Mouse (Mus musculus) heart, adult 2 months (tissue): ENCODE data around the gene Gabarap. TPM values are rescaled to one million over a fixed set of nuclear protein-coding genes. Genes with fewer than 3 reads are reported as not detected.
"Not testable (repeated sequence)": the region's sequence is repeated elsewhere in the genome, so short reads cannot be mapped to it uniquely, and the experiment has no call there.

Source experiments
- DNase-seq, 2 experiments: peaks; one replicate each; pipeline ENCODE4 v3.0.0; 2021
- H3K27ac ChIP-seq: fragments of 200-600 bp; 2 replicates; pipeline ENCODE4 v1.8.1; 2022
- H3K27me3 ChIP-seq: fragments of 200-500 bp; 2 replicates; pipeline ENCODE4 v1.6.1; 2012; ENCODE audit warnings: mild to moderate bottlenecking, low read length, inconsistent platforms, mixed read lengths; ENCODE audit not compliant: control insufficient read depth, insufficient read depth
- H3K36me3 ChIP-seq: fragments of 200-500 bp; 2 replicates; pipeline ENCODE4 v1.6.1; 2012; ENCODE audit warnings: low read length, inconsistent platforms; ENCODE audit not compliant: control insufficient read depth, insufficient read depth
- H3K4me1 ChIP-seq: fragments of 200-500 bp; 2 replicates; pipeline ENCODE4 v1.6.1; 2011; ENCODE audit warnings: low read length; ENCODE audit not compliant: control insufficient read depth, insufficient read depth
- H3K4me3 ChIP-seq: fragments of 200-600 bp; 2 replicates; pipeline ENCODE4 v1.8.1; 2022
- H3K79me2 ChIP-seq: fragments of 200-500 bp; replicated peaks from 2 replicates; pipeline ENCODE4 v1.6.1; 2012; ENCODE audit warnings: mild to moderate bottlenecking, inconsistent platforms, low read length, moderate library complexity, mixed read lengths; ENCODE audit not compliant: control insufficient read depth, insufficient read depth
- H3K9ac ChIP-seq: fragments of 200-500 bp; 2 replicates; pipeline ENCODE4 v1.6.1; 2012; ENCODE audit warnings: low read depth, mild to moderate bottlenecking, control low read depth, inconsistent platforms, low read length, mixed read lengths
- CTCF ChIP-seq: fragments of 200-600 bp; IDR thresholded peaks from 2 replicates; pipeline ENCODE4 v1.8.1; 2022; ENCODE audit warnings: antibody characterized with exemption, mild to moderate bottlenecking, moderate library complexity
- EP300 ChIP-seq: fragments of 200-500 bp; IDR thresholded peaks from 2 replicates; pipeline ENCODE4 v1.6.1; 2011; ENCODE audit warnings: low read depth, low read length, control low read depth; ENCODE audit not compliant: insufficient read depth
- POLR2A ChIP-seq: fragments of 200-500 bp; IDR thresholded peaks from 2 replicates; pipeline ENCODE4 v1.6.1; 2011; ENCODE audit warnings: mild to moderate bottlenecking, low read depth, low read length, control low read depth; ENCODE audit not compliant: insufficient read depth
- WGBS: fragments of 180-500 bp; shearing (Covaris S2); methylation state at CpG from one replicate; pipeline ENCODE4 v1.1.7; 2018; 5-methylcytosine and 5-hydroxymethylcytosine counted together
- intact Hi-C: fragments of 180-260 bp; cut with DNase I; formaldehyde crosslinking; loops from one replicate; pipeline ENCODE4 v1.15.1; 2025
- polyA plus RNA-seq: library from polyadenylated mRNA; depleted of rRNA; stranded (reverse); fragments of >200 nt; gene quantifications from 2 replicates; pipeline ENCODE4 v1.2.3, GENCODE M21; 2012
- total RNA-seq, 2 experiments: library from RNA; stranded (reverse); gene quantifications; 2 replicates each; pipeline ENCODE4 v1.2.3; 2021

Gene Gabarap
- total and polyA plus RNA-seq, 3 experiments = 284 to 469 (median 340) TPM

DNA sequence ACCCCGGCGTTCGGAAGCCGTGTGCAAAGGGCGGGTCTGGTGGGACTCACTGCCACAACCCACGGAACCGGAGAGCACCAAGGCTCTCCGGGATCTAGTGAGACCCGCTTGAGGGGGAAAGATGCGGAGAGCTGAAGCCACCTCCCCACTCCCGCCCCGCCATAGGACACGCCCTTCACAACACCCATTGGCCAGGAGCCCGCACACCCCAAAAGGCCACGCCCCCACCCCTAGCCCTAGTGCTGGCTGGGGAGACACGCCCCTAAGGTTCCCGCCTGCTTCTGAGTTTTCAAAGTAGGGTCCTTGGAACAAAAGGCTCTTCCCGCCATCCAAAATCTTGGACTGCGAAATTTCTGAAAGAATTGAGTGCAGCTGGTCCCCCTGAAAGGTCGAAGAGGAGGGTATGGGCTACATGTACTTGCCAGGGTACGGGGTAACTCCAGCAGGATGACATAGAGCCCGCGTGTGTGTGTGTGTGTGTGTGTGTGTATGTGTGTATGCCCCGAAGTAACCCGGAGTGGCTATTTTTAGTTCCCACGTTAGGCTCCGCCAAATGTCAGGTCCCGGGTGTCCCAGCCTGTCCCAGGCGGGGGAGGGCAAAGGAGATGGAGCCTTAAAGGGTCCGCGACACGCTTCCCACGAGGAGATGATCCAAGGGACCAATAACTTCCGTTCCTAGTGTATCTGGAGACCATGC is 42.7 kb upstream of the Gabarap start, which contains the start of gene Slc2a4:
TSS of gene Slc2a4 (minus strand) at position 123 of the 697 bp plus-strand sequence.
- Histone ChIP-seq H3K9ac (peak within 1 kb of the TSS; percentile 75), H3K79me2 (no peaks in the 10 kb centered on the region), H3K27ac (peak within 1 kb of the TSS; percentile 97), H3K36me3 (peaks cover 4% of the 10 kb centered on the region; the same call in 1 of the 2 replicates), H3K27me3 (no peaks in the 10 kb centered on the region), H3K4me3 (peak within 1 kb of the TSS; percentile 48), H3K4me1 (no peaks in the 10 kb centered on the region; the same call in 1 of the 2 replicates)
- no peak for TF ChIP-seq CTCF
- peak; percentile 68 for TF ChIP-seq EP300
- peak; percentile 91 for TF ChIP-seq POLR2A
- 1% methylated on average over 34 of the region's 34 CpGs for WGBS
- intact Hi-C loops = no loop called here
- peak; percentile 92 for DNase-seq

DNA sequence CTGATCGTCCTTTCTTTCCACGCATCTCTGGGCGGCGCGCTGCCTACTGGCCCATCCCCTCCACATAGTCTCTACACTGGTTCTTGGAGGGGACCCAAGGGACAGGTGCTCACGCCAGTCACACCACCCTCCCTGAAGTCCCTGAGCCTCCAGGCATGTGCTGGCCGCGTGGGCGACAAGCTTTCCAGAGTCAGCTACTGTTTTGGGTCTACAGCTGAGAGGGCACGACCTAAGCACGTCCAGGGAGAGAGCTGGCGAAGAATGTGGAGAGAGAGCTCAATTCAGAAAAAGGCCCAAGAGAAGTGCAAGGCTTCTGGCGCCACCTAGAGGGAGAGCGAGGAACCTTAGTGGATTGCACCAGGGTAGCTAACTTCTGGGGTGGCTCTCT is 42.2 kb upstream of the Gabarap start:
- TF ChIP-seq POLR2A = no peak
- TF ChIP-seq EP300 = peak; percentile 95
- peak; percentile 97; the same call in 1 of the 2 replicates for TF ChIP-seq CTCF
- H3K79me2 ChIP-seq = no peaks in the 10 kb centered on the region
- peak overlapping the region; percentile 48 for H3K4me3 ChIP-seq
- intact Hi-C loops = loop anchor here (1.0 kb wide), 2 partner anchors 14 to 68 kb away; no protein-coding TSS in a partner anchor
- peak overlapping the region; percentile 13 for H3K9ac ChIP-seq
- no peaks in the 10 kb centered on the region for H3K27me3 ChIP-seq
- DNase-seq = peak; percentile 88 to 89
- peaks cover 4% of the 10 kb centered on the region; the same call in 1 of the 2 replicates for H3K36me3 ChIP-seq
- WGBS = under 1% methylated on average over 14 of the region's 14 CpGs
- no peaks in the 10 kb centered on the region; the same call in 1 of the 2 replicates for H3K4me1 ChIP-seq
- H3K27ac ChIP-seq = peak overlapping the region; percentile 97

DNA sequence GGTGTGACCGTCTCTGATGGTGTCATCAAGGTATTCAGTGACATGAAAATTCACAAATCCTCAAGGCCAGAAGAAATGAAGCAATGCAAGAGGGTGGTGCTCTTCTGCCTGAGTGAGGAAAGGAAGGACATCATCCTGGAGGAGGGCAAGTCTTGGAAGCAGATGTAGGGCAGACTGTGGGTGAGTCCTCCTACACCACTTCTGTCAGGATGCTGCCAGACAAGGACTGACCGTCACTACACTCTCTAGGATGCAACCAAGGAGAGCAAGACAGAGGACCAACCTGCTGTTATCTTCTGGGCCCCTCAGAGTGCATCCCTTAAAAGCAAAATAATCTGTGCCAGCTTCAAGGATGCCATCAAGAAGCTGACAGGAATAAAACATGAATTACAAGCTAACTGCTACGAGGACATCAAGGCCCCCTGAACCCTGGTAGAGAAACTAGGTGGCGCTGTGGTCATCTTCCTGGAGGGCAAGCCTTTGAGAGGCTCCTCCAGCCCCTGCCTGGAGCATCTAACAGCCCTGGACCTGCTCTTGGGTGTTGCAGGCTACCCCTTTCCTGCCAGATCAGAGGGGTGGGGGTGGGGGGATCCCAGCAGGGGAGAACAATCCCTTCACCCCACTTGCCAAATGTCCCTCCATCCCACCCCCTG is 40.0 kb upstream of the Gabarap start:
- no peak for DNase-seq
- WGBS = 41% methylated on average over 4 of the region's 4 CpGs
- H3K27ac ChIP-seq = no peak overlapping the region
- H3K9ac ChIP-seq = no peak overlapping the region
- no peak overlapping the region for H3K4me3 ChIP-seq
- H3K36me3 ChIP-seq = no peaks in the 10 kb centered on the region
- no peaks in the 10 kb centered on the region for H3K27me3 ChIP-seq
- TF ChIP-seq EP300 = no peak
- peak; percentile 29 for TF ChIP-seq CTCF
- no peak for TF ChIP-seq POLR2A
- H3K79me2 ChIP-seq = no peaks in the 10 kb centered on the region
- intact Hi-C loops = no loop called here
- H3K4me1 ChIP-seq = no peaks in the 10 kb centered on the region; the same call in 1 of the 2 replicates

DNA sequence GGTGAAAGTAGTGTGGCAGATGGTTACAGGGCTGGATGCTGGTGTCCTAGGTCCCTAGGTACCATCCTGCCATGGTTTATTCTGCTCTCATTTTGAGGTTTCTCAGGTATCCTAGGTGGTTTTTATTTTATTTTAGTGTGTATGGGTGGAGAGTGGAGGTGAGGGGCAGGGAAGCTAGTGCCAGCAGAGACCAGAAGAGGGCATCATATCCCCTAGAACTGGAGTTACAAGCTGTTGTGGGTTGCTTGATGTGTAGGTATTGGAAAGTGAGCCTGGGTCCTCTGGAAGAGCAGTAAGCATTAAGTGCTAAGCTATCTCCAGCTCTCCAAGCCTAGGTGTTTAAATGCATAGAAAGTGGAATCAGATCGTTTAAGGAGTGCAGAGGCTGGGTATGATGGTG is 38.7 kb upstream of the Gabarap start:
- Histone ChIP-seq H3K9ac (no peak overlapping the region), H3K36me3 (no peaks in the 10 kb centered on the region), H3K4me3 (no peak overlapping the region), H3K79me2 (no peaks in the 10 kb centered on the region), H3K27me3 (no peaks in the 10 kb centered on the region), H3K4me1 (no peaks in the 10 kb centered on the region; the same call in 1 of the 2 replicates), H3K27ac (no peak overlapping the region)
- no peak for DNase-seq
- intact Hi-C loops = no loop called here
- 28% methylated on average over 1 of the region's 1 CpGs for WGBS
- TF ChIP-seq CTCF (peak; percentile 11; the same call in 1 of the 2 replicates), EP300 (no peak)

DNA sequence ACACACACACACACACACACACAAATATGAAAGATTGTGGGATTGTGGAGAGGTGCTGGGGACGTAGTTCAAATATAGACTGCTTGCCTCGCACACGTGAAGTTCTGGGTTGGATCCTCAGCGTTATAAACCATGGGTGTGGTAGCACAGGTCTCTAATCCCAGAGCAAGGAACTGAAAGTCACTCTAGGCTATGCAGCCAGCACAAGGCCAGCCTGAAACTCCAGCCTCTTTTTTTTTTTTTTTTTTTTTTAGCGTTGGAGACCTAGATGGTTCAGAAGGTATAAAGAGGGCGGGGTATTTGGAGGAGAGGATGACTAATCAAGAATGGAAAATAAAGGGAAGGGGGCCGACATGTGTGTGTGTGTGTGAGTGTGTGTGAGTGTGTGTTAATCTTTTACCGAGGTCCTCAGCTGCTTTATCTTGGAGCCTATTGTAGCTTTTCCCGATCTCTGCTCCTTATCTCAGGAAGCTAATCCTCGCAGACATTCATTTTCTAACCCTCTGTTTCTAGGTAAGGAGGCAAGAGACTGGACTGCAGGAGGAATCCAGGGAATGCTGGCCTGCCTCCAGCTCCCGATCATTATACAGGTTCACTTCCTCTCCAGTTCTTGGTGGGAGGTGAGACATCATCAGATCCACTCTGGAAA is 37.6 kb upstream of the Gabarap start:
- no peak overlapping the region for H3K9ac ChIP-seq
- TF ChIP-seq CTCF (no peak), POLR2A (no peak), EP300 (no peak)

DNA sequence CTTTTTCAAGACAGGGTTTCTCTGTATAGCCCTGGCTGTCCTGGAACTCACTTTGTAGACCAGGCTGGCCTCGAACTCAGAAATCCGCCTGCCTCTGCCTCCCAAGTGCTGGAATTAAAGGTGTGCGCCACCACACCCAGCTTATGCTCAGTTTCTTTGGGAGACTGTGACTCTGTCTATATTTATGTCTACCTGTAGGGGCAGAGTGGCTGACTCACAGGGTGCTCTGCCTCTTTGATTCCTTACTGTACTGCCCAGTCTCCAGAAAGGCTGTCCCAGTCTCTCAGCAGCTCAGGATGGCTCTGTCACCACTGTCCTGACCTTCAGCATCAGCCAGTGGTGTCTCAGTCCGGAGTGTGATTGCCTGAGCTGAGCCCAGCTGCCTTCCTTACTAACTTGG is 35.3 kb upstream of the Gabarap start:
- H3K79me2 ChIP-seq, H3K4me3 ChIP-seq, intact Hi-C loops, H3K36me3 ChIP-seq, H3K27ac ChIP-seq, H3K9ac ChIP-seq, H3K27me3 ChIP-seq, H3K4me1 ChIP-seq, DNase-seq: not testable (repeated sequence)
- 75% methylated on average over 4 of the region's 4 CpGs for WGBS

More for the DNA sequence above, 37.6 kb upstream of the Gabarap start:
- no peak for DNase-seq
- H3K4me1 ChIP-seq = no peaks in the 10 kb centered on the region; the same call in 1 of the 2 replicates
- no peaks in the 10 kb centered on the region for H3K36me3 ChIP-seq
- H3K79me2 ChIP-seq = no peaks in the 10 kb centered on the region
- no peaks in the 10 kb centered on the region for H3K27me3 ChIP-seq
- intact Hi-C loops = no loop called here
- no peak overlapping the region for H3K4me3 ChIP-seq
- no peak overlapping the region for H3K27ac ChIP-seq
- WGBS = 23% methylated on average over 11 of the region's 11 CpGs
